Mouse (Mus musculus): ENCODE results near the gene Mtmr12.

DNA sequence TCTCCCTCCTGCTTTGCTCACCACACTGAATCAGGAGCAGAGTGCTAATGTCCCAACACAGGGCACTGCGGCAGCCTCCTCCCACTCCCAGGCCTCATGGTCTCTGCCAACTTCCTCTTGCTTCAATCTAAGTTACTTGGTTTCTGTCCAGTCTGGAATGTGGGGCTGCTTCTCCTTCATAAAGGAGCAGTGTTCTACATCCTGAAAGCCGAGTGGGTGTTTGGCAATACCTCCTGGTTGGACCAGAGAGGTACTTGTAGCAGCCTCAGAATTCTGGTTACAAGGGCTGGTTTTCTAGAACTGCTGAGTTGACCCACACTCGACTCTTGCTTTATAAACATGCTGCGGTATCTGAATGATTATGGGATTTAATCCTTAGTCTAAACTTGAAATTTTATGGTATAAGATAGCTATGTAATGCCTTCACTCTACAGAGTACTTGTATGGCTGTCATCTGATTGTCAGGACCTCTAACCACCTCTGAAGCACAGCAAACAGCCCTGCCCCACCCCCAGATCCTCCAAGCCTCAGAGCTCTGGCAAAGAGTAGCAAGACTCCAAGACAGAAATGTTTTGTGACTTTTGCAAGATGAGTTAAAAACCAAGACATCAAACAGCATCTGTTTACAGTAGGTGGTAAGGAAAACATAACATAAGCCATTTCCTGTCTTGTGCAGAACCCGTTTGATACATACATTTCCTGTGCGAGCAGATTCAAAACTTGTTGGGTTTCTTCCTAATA, 80.1 kb downstream of the Mtmr12 start:
- TF ChIP-seq CTCF (IDR thresholded peaks at IDR 0.05; ENCODE audit: low read depth, low read length) = no peak
- TF ChIP-seq POLR2A (IDR thresholded peaks at IDR 0.05; ENCODE audit: extremely low read depth, insufficient read depth, low read length) = no peak

Data from liver, adult 2 months (tissue).